Mouse (Mus musculus): ENCODE results near the gene Ccdc146.
"Not testable (repeated sequence)": the region's sequence is repeated elsewhere in the genome, so short reads cannot be mapped to it uniquely, and the experiment has no call there.

The Ccdc146 gene

GRCm38 (mm10) chr5:21387340-21387739 lies 37.1 kb downstream of the Ccdc146 start:
- no peak for DNase-seq (ENCODE audit: extremely low spot score, low read depth, low spot score)

- DNase-seq (ENCODE audit: extremely low spot score, low read depth, low spot score), result no peak
These were observed 38.0 kb downstream of the Ccdc146 start for GRCm38 (mm10) chr5:21386432-21386831.

- no peak for DNase-seq (ENCODE audit: extremely low spot score, low read depth, low spot score)
These were observed 39.5 kb downstream of the Ccdc146 start for GRCm38 (mm10) chr5:21384976-21385375.

- no peak for DNase-seq (ENCODE audit: extremely low spot score, low read depth, low spot score)
These were observed 40.1 kb downstream of the Ccdc146 start for GRCm38 (mm10) chr5:21384252-21384960.

- DNase-seq (ENCODE audit: extremely low spot score, low read depth, low spot score), result no peak
These were observed 40.9 kb downstream of the Ccdc146 start for GRCm38 (mm10) chr5:21383392-21384251.

- DNase-seq (ENCODE audit: extremely low spot score, low read depth, low spot score), result no peak
These were observed 41.8 kb downstream of the Ccdc146 start for GRCm38 (mm10) chr5:21382678-21383077.

- DNase-seq (ENCODE audit: extremely low spot score, low read depth, low spot score), result no peak
These were observed 42.5 kb downstream of the Ccdc146 start for GRCm38 (mm10) chr5:21381986-21382385.

GRCm38 (mm10) chr5:21378397-21378796 lies 46.1 kb downstream of the Ccdc146 start:
- no peak for DNase-seq (ENCODE audit: extremely low spot score, low read depth, low spot score)

GRCm38 (mm10) chr5:21376935-21377334 lies 47.5 kb downstream of the Ccdc146 start:
- no peak for DNase-seq (ENCODE audit: extremely low spot score, low read depth, low spot score)

- no peak for DNase-seq (ENCODE audit: extremely low spot score, low read depth, low spot score)
These were observed 51.3 kb downstream of the Ccdc146 start for GRCm38 (mm10) chr5:21373180-21373518.

- no peak for DNase-seq (ENCODE audit: extremely low spot score, low read depth, low spot score)
These were observed 51.8 kb downstream of the Ccdc146 start, which contains the start of gene Fgl2 for GRCm38 (mm10) chr5:21372493-21373179. Gene Fgl2, plus strand, starts transcription at chr5:21372642.

GRCm38 (mm10) chr5:21371920-21372319 lies 52.6 kb downstream of the Ccdc146 start:
- DNase-seq (ENCODE audit: extremely low spot score, low read depth, low spot score), result no peak

GRCm38 (mm10) chr5:21370218-21370947 lies 54.1 kb downstream of the Ccdc146 start:
- DNase-seq (ENCODE audit: extremely low spot score, low read depth, low spot score), result no peak

- no peak for DNase-seq (ENCODE audit: extremely low spot score, low read depth, low spot score)
These were observed 57.0 kb downstream of the Ccdc146 start for GRCm38 (mm10) chr5:21367514-21367913.

GRCm38 (mm10) chr5:21366338-21367053 lies 58.0 kb downstream of the Ccdc146 start:
- no peak for DNase-seq (ENCODE audit: extremely low spot score, low read depth, low spot score)

GRCm38 (mm10) chr5:21363343-21363742 lies 61.1 kb downstream of the Ccdc146 start:
- no peak for DNase-seq (ENCODE audit: extremely low spot score, low read depth, low spot score)

GRCm38 (mm10) chr5:21358648-21359047 lies 65.8 kb downstream of the Ccdc146 start:
- DNase-seq (ENCODE audit: extremely low spot score, low read depth, low spot score), result no peak

- DNase-seq (ENCODE audit: extremely low spot score, low read depth, low spot score), result no peak
These were observed 72.8 kb downstream of the Ccdc146 start for GRCm38 (mm10) chr5:21351678-21352077.

- no peak for DNase-seq (ENCODE audit: extremely low spot score, low read depth, low spot score)
These were observed 76.1 kb downstream of the Ccdc146 start for GRCm38 (mm10) chr5:21348366-21348765.

- not testable (repeated sequence) for DNase-seq (ENCODE audit: extremely low spot score, low read depth, low spot score)
These were observed 82.2 kb downstream of the Ccdc146 start for GRCm38 (mm10) chr5:21342265-21342664.
